Mouse (Mus musculus) lung, postnatal 25 days (tissue): Measurements from ENCODE around the gene Ccdc74a.
"Not testable (repeated sequence)": the region's sequence is repeated elsewhere in the genome, so short reads cannot be mapped to it uniquely, and the experiment has no call there.

Experiments used
- DNase-seq: peaks from one replicate; pipeline ENCODE4 v3.0.0; 2022; ENCODE audit warnings: low spot score

The Ccdc74a gene

DNA sequence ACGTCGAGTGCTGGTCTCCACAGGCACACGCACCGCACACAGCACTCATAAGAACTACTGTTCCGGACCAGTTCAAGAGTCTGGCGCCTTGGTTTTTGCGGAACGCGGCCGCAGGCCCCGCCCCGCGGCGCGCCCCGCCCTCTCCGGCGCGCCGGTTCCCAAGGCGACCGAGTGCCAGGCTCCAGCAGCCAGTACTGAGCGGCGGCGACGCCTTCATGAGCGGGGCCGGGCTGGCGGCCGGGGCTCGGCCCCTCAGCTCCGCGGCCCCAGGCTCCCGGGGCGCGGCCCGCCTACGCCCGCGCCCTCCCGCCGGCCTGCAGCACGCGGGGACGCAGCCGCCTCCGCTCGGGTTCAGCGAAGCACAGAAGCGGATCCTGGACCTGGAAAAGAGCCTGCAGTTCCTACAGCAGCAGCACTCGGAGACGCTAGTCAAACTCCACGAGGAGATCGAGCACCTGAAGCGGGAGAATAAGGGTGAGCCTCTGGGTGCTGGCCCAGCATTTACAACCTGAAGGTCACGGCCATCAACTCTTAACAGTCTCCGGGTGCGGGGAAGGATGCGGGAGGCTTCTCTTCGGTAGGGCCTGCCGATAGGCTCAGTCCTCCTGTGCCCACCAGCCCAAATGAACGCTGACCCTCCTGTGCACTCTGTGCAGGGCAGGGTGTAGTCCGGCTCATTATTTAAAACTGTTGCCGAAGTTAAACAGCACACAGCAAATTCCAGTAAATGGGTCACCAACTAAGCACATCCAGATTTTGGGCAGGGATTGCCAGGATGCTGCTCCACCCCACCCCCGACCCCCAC, at the start of gene Ccdc74a:
Gene Ccdc74a, plus strand, starts transcription at position 161 of the 805 bp plus-strand sequence.
- DNase-seq, result peak; percentile 85

DNA sequence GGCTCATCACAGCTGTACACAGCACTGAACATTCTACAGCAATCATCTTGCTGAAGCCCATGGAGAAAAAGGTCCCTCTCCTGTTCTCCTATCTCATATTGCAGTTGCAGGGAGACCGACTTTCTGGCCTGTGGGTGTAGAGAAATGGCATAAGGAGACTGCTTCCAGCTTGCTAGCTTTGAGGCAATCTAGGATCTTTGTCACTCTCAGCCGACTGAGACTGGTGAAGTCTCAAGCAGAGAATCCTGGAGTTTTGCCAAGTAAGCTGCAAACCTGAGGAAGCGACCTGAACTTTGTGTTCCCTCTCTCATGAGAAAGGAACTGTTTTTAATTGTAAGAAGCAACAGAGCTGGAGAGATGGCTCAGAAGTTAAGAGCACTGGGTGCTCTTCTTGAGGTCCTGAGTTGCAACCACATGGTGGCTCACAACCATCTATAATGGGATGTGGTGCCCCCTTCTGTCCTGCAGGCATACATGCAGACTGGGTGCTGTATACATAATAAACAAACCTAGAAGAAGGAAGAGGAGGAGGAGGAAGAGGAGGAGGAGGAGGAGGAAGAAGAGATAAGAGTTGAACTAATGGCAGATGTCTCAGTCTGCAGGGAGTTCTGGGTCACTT, 45.2 kb upstream of the Ccdc74a start:
- no peak for DNase-seq

DNA sequence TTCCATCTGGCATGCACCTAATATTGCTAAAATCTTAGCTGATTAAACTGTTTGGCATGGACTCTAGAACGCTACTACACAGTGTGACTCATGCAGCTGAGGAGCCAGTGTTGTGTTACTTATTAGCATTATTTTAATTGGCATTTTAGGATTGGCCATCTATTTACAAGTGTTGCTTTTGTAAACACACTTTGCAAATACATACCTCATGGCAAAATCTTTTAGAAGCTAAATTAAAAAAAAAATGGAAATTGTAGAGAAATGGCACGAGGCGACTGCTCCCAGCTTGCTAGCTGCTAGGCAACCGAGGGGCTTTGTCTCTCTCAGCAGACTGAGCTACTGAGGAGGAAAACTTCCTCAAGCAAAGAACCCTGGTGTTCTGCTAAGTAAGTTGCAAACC, 41.3 kb upstream of the Ccdc74a start:
- no peak for DNase-seq

- DNase-seq, result no peak
Observed at GRCm38 (mm10) chr16:17605684-17606083, 40.6 kb upstream of the Ccdc74a start.

GRCm38 (mm10) chr16:17611383-17611782, 34.9 kb upstream of the Ccdc74a start:
- no peak for DNase-seq

GRCm38 (mm10) chr16:17614740-17615139, 31.5 kb upstream of the Ccdc74a start:
- not testable (repeated sequence) for DNase-seq

- no peak for DNase-seq
Observed at GRCm38 (mm10) chr16:17616212-17616611, 30.1 kb upstream of the Ccdc74a start.

- DNase-seq, result peak; percentile 39
Observed at GRCm38 (mm10) chr16:17617922-17618565, 28.2 kb upstream of the Ccdc74a start.

DNA sequence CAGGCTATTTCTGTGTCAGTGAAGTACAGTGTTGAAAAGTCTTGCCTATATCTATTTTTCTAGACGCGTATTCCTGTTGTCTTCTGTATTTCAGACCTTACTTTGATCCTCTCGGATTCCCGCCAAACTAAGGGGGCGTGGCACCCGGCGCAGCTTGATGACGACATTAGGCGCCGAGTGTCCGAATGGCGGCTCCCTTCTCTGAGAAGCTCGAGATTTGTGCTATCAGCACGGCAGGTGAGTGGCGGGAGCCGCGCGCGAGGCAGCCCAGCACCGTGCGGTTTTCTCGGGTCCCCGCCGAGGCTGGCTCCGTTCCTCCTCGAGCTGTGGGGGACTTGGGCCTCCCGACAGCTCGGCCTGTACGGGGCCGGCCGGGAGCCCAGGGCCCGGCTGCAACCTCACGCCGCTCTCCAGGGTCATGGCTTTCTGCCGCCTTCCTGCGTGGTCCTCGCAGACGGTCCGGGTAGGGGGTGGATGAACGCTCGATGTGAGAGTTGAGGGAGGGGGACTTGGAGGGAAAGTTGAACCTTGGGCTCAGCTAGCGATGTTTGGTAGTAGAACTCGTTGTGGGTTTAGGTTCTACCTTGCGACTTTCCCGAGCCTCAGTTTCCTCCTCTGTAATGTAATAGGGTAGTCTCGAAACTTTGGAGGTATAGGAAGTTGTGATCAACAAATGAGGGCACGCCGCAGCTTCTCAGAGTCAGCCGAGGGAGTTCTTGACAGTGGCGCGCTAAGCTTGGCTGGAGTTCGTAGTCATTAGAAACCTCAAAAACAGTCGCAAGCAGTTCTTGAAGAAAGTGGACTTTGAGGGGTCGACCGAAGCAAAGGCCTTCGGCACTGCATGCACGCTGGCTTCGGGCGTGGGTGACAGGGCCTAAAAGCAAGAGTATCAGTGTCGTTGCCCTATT, 26.8 kb upstream of the Ccdc74a start, which contains the start of gene Smpd4:
Gene Smpd4, plus strand, starts transcription at position 157 of the 908 bp plus-strand sequence.
- peak; percentile 89 for DNase-seq

DNA sequence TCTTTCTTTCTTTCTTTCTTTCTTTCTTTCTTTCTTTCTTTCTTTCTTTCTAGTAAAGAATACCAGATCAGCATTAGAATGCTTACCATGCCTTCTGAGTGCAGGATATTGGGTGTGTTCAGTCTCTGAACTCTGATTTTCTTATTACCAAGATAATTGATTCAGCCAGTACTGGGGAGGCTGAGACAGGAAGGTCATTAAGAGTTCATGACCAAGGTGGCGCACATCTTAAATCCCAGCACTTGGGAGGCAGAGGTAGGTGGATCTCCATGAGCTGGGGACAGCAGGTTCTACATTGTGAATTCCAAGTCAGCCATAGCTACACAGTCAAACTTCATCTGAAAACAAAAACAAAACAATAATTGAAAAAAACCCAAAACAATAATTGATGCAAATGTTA, 24.3 kb upstream of the Ccdc74a start:
- no peak for DNase-seq

- DNase-seq, result peak; percentile 29
Observed at GRCm38 (mm10) chr16:17625488-17626268, 20.6 kb upstream of the Ccdc74a start.

GRCm38 (mm10) chr16:17626269-17626555, 20.1 kb upstream of the Ccdc74a start:
- no peak for DNase-seq

- DNase-seq, result no peak
Observed at GRCm38 (mm10) chr16:17632580-17632979, 13.7 kb upstream of the Ccdc74a start.

- no peak for DNase-seq
Observed at GRCm38 (mm10) chr16:17633481-17634181, 12.6 kb upstream of the Ccdc74a start.

- no peak for DNase-seq
Observed at GRCm38 (mm10) chr16:17636904-17637303, 9.4 kb upstream of the Ccdc74a start.

- DNase-seq, result no peak
Observed at GRCm38 (mm10) chr16:17637610-17638009, 8.7 kb upstream of the Ccdc74a start.

GRCm38 (mm10) chr16:17638036-17638628, 8.1 kb upstream of the Ccdc74a start:
- DNase-seq, result no peak

GRCm38 (mm10) chr16:17639081-17639480, 7.2 kb upstream of the Ccdc74a start:
- no peak for DNase-seq

GRCm38 (mm10) chr16:17639951-17640350, 6.3 kb upstream of the Ccdc74a start:
- no peak for DNase-seq

- DNase-seq, result no peak
Observed at GRCm38 (mm10) chr16:17640706-17641105, 5.6 kb upstream of the Ccdc74a start.
